Mouse (Mus musculus) kidney, postnatal 14 days (tissue): Measurements from ENCODE around the gene Cinp.

ENCODE experiments used
- DNase-seq: peaks from one replicate; pipeline ENCODE4 v3.0.0; 2022; ENCODE audit warnings: mixed read lengths

Gene Cinp

GRCm38 (mm10) chr12:110830293-110831024 is 58.5 kb downstream of the Cinp start:
- no peak for DNase-seq

GRCm38 (mm10) chr12:110828908-110829307 is 60.0 kb downstream of the Cinp start:
- DNase-seq, result no peak
